Mouse (Mus musculus): ENCODE measurements at regions not wholly inside any gene's neighbourhood (a gene's known extent, or its start where the extent isn't known, plus 50 kb on each side); places are given as distances from the start of the nearest gene placed in this dataset.

DNA sequence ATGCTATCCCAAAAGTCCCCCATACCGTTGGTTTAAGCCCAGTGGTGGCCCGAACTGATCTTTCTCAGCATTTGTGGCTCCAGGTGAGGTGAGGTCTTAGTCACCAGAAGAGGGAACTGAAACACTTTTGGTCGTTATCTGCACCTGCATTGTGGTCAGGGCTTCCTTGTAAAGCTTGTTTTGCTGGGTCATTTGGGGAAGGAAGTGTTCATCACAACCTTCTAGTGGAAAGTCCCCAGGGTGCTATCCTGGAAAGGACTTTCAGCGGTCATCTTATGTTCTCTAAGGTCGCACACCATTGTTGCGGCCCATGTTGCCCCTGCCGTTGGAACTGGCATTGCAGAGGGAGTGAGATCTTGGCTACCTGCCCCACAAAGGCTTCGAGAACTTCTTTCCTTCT, 651.5 kb upstream of the Pcdh9 start:
- Histone ChIP-seq H3K27ac (no peak overlapping the region), H3K36me3 (no peaks in the 10 kb centered on the region), H3K4me2 (no peak overlapping the region), H3K9me3 (replicated peaks) (no peaks in the 10 kb centered on the region), H3K9ac (no peak overlapping the region), H3K4me1 (no peaks in the 10 kb centered on the region), H3K27me3 (no peaks in the 10 kb centered on the region), H3K4me3 (replicated peaks) (no peak overlapping the region)
- WGBS, result 85% methylated on average over 8 of the region's 8 CpGs
- ATAC-seq (replicated peaks; ENCODE audit: low FRiP score), result no peak

DNA sequence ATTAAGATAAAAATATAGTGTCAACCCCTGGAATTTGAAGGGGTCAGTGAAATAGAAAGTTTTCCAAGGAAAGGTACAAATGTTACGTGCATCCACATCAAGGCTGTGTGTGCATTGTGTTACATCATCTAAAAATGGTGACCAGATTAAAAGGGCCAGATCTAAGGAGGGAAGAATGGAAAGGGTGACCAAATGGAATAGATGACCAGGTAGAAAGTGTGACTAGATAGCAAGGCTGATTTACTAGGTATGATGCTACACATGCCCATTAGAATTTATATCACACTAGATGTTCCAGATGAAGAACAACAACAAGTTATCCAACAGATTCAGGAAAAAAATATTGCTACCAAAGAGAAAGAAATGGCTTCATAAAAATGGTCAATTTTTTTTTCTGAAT, 635.2 kb upstream of the Pcdh9 start:
- Histone ChIP-seq H3K9me3 (replicated peaks) (no peaks in the 10 kb centered on the region), H3K36me3 (no peaks in the 10 kb centered on the region), H3K4me2 (no peak overlapping the region), H3K27me3 (no peaks in the 10 kb centered on the region), H3K4me3 (replicated peaks) (no peak overlapping the region), H3K27ac (no peak overlapping the region), H3K4me1 (0 out of 2 replicates have a peak, but pooled peaks cover 3% of the 10 kb centered on the region), H3K9ac (no peak overlapping the region)
- WGBS, result 79% methylated on average over 1 of the region's 1 CpGs
- no peak for ATAC-seq (replicated peaks; ENCODE audit: low FRiP score)

DNA sequence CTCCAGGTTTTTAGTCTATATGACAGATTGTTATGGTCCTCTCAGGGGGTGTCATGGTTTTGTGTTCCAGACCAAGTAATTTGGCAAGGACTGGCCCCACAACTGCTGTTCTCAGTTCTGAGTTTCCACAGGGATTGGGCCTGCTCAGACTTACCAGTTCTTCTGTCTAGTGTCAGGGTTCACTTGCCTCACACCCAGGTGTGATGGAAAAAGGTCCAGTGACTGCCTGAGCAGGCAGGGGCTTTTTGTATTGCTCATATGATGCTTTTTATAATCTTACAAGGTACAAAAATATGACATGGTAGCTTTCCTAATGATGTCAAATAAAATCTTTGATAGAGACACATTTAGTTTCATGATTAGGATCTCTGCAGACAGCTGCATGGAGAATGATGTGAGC, 634.8 kb upstream of the Pcdh9 start:
- Histone ChIP-seq H3K27me3 (no peaks in the 10 kb centered on the region), H3K4me3 (replicated peaks) (no peak overlapping the region), H3K9me3 (replicated peaks) (no peaks in the 10 kb centered on the region), H3K4me2 (no peak overlapping the region), H3K4me1 (0 out of 2 replicates have a peak, but pooled peaks cover 3% of the 10 kb centered on the region), H3K9ac (no peak overlapping the region), H3K27ac (no peak overlapping the region), H3K36me3 (no peaks in the 10 kb centered on the region)
- ATAC-seq (replicated peaks; ENCODE audit: low FRiP score), result no peak

DNA sequence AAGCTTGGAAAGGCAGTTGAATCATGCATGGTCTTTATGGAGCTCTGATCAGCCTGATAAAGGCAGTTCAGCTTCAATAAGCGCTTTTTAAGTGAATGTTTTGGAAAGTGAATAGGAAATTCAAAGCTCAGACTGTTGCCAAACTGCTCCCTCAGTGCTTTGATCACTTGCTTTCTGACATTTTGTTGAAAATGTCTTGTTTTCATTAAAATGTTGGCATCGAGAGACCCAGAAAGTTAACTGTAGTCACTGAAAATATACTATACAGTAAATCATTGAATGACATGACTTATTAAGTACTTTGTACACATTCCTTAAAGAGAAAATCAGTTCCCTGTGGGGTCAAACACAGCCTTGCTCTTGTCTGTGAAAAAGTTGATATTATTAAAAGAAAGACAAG, 631.5 kb upstream of the Pcdh9 start:
- Histone ChIP-seq H3K4me3 (replicated peaks) (no peak overlapping the region), H3K36me3 (no peaks in the 10 kb centered on the region), H3K27ac (no peak overlapping the region), H3K4me2 (no peak overlapping the region), H3K27me3 (no peaks in the 10 kb centered on the region), H3K9ac (no peak overlapping the region), H3K9me3 (replicated peaks) (no peaks in the 10 kb centered on the region), H3K4me1 (0 out of 2 replicates have a peak, but pooled peaks cover 3% of the 10 kb centered on the region)
- peak; percentile 49; the same call in 1 of the 2 replicates for ATAC-seq (replicated peaks; ENCODE audit: low FRiP score)
- whole genome bisulfite sequencing, result 25% methylated on average over 2 of the region's 2 CpGs

DNA sequence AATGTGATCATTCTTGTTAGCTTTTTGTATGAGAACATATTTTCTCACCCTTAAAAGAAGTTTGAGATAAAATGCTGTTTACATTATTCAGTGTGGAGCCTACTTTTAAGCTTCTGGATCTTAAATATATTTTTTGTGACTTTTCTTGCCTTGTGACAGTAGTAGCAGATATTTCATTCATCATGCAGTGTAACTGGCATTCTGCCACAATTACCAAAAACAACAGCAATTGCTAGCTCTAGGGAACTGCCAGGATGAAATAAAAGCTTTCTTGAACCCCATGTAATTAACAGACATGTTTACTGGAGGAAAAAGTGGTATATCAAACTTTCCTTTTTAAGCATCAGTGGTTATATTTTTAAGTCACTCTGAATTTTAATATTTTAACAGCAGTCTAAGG, 600.9 kb upstream of the Pcdh9 start:
- H3K4me2 ChIP-seq, result no peak overlapping the region
- no peaks in the 10 kb centered on the region for H3K36me3 ChIP-seq
- no peaks in the 10 kb centered on the region for H3K4me1 ChIP-seq
- H3K9me3 ChIP-seq (replicated peaks), result no peaks in the 10 kb centered on the region
- no peak overlapping the region for H3K4me3 ChIP-seq (replicated peaks)
- no peak overlapping the region for H3K27ac ChIP-seq
- H3K9ac ChIP-seq, result no peak overlapping the region
- ATAC-seq (replicated peaks; ENCODE audit: low FRiP score), result no peak
- no peaks in the 10 kb centered on the region for H3K27me3 ChIP-seq

DNA sequence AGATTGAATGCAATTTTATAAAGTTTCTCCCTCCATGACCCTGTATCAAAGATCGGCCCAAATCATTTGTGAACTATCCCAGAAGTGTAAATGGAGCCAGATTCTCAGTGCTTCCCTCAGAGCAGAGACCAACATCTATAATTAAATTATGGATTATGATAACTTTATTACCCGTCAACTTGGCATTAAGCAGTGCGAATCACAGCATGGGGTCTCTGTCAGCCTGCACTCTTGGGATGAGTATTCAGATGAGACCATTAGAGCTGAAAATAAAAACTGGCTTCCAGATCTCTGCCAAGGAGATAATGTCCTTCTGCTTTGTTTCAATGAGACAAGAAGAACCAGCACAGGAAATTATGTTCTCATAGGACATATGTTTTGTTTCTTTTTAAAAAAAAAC, 585.4 kb upstream of the Pcdh9 start:
- no peaks in the 10 kb centered on the region for H3K36me3 ChIP-seq
- H3K9ac ChIP-seq, result no peak overlapping the region
- 85% methylated on average over 3 of the region's 3 CpGs for WGBS
- ATAC-seq (replicated peaks; ENCODE audit: low FRiP score), result no peak
- H3K27ac ChIP-seq, result no peak overlapping the region
- no peak overlapping the region for H3K4me3 ChIP-seq (replicated peaks)
- no peaks in the 10 kb centered on the region for H3K27me3 ChIP-seq
- no peaks in the 10 kb centered on the region for H3K9me3 ChIP-seq (replicated peaks)
- no peaks in the 10 kb centered on the region for H3K4me1 ChIP-seq
- H3K4me2 ChIP-seq, result no peak overlapping the region

DNA sequence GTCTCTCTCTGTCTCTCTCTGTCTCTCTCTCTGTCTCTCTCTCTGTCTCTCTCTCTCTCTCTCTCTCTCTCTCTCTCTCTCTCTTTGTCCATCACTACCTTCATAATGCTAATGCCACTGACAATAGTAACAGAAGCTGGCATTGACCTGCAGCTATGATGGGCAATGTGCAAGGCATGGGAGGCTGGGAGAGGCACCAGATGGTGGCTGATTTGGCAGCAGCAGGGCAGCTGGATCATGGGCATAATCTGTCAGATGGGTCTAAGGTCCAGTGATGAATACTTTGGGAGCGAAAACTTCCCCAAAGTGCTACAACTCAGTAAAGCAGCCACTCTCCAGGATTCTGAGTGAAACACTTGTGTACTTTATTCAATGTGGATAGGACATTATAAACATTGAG, 582.7 kb upstream of the Pcdh9 start:
- no peak for ATAC-seq (replicated peaks; ENCODE audit: low FRiP score)
- Histone ChIP-seq H3K9ac (no peak overlapping the region), H3K36me3 (no peaks in the 10 kb centered on the region), H3K27me3 (no peaks in the 10 kb centered on the region), H3K27ac (no peak overlapping the region), H3K4me2 (no peak overlapping the region), H3K4me3 (replicated peaks) (no peak overlapping the region), H3K4me1 (no peaks in the 10 kb centered on the region), H3K9me3 (replicated peaks) (no peaks in the 10 kb centered on the region)
- 96% methylated on average over 1 of the region's 1 CpGs for WGBS

DNA sequence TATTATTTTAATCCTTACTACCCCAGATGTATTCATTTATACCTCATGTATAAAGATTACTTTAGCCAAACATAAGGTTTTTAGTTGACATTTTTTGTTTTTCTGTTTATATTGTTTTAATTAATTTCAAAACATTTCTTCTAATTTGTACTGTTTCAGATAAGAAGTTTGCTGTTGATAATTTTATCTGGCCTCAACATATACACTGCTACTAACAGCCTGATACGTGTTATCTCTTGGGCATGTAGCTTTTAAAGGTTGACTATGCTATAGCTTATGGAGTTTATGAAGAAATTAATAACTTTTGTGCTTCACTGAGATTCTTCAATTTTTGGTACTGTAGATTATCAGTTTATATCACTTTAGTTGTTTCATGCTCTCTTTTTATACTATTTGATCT, 555.5 kb upstream of the Pcdh9 start:
- no peaks in the 10 kb centered on the region for H3K9me3 ChIP-seq (replicated peaks)
- no peaks in the 10 kb centered on the region for H3K27me3 ChIP-seq
- H3K4me2 ChIP-seq, result no peak overlapping the region
- no peak overlapping the region for H3K4me3 ChIP-seq (replicated peaks)
- no peak overlapping the region for H3K9ac ChIP-seq
- 95% methylated on average over 1 of the region's 1 CpGs for WGBS
- H3K27ac ChIP-seq, result no peak overlapping the region
- H3K36me3 ChIP-seq, result no peaks in the 10 kb centered on the region
- H3K4me1 ChIP-seq, result no peaks in the 10 kb centered on the region
- ATAC-seq (replicated peaks; ENCODE audit: low FRiP score), result no peak

DNA sequence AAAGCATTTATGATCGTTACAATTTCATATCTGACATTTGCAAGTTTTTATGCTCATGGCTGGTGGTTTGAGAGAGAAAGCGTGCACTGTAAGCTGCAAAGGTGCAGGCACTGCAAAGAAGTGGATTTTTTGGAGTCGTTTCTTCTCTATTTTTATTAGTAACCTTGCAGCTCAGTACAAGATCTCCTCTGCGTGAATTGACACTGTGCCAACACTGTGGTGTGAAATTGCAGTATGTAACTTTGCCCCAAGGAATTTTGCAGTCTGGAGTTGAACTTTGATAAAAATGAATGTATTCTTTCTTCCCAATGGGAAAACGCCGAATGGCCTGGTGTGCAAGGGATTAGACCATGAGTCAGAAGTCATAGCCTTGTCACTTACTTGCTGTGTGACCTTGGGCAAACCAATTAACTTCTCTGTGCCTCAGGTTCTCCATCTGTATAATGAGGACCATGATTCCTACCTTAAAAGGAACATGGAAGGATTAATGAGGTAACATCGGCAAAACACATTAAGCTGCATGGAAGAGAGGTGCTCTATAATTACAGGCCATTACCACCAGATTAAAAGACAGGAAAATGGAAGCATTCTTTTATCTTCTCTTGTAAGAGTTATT, 543.0 kb upstream of the Pcdh9 start:
- Histone ChIP-seq H3K4me1 (no peaks in the 10 kb centered on the region), H3K9me3 (replicated peaks) (no peaks in the 10 kb centered on the region), H3K27me3 (no peaks in the 10 kb centered on the region), H3K36me3 (no peaks in the 10 kb centered on the region), H3K27ac (no peak overlapping the region), H3K4me2 (no peak overlapping the region), H3K9ac (no peak overlapping the region), H3K4me3 (replicated peaks) (no peak overlapping the region)
- ATAC-seq (replicated peaks; ENCODE audit: low FRiP score), result no peak
- 64% methylated on average over 7 of the region's 7 CpGs for WGBS

DNA sequence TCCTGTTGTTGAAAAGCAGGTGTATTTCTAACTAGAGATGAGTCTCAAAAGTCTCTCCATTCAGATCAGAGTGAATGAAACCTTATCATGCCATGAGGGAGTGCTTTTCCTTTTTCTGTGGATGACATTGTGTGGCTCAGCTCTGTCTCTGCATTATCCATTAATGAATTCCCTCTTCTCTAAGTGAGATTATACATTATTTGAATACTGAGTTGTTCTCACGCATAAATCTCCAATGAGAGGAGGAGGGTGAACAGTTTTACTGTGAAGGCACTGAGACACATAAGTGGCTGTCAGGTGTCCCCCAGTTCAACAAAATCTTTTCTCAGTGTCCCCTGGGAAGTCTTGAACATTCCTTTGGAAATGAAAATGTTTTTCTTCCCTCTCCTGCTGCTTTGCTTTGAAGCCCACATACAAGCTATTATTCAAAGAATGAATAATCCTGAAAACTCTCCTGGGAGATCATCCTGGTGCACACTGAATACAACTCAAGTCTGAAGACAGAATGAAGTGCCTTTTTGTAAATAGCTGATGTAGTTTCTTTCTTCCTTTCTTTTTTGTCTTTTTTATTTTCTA, 537.2 kb upstream of the Pcdh9 start:
- no peak for ATAC-seq (replicated peaks; ENCODE audit: low FRiP score)
- no peaks in the 10 kb centered on the region for H3K9me3 ChIP-seq (replicated peaks)
- 63% methylated on average over 1 of the region's 1 CpGs for WGBS

More for the DNA sequence above, 537.2 kb upstream of the Pcdh9 start:
- Histone ChIP-seq H3K27ac (no peak overlapping the region), H3K9ac (no peak overlapping the region), H3K36me3 (no peaks in the 10 kb centered on the region), H3K27me3 (no peaks in the 10 kb centered on the region), H3K4me3 (replicated peaks) (no peak overlapping the region), H3K4me1 (no peaks in the 10 kb centered on the region), H3K4me2 (no peak overlapping the region)

Measured in kidney, embryonic 15.5 days (tissue).